16 mouse cellular contexts compared by ENCODE assay signal in genomic region chr3:55590291-55590690, GRCm38 (mm10).
DNase-seq lines count a peak whose midpoint lies in the region; ATAC-seq lines count a peak whose summit lies in the region.
"Had no signal": no experiment of that assay in that cellular context is flagged by ENCODE, and none has a peak within 500 bp of the region (broad histone marks: within the 10 kb centered on the region; RNA-seq: fewer than 3 reads in every experiment).

No protein-coding gene starts in this region.

- no peak for ATAC-seq in inflammation-experienced regulatory T-cells, adult 6 months
- ATAC-seq: lung, postnatal 0 days had no signal

- WGBS in heart, embryonic 10.5 days, result 70% methylated on average over 2 of the region's 2 CpGs
- 65% methylated on average over 2 of the region's 2 CpGs for WGBS in embryonic facial prominence, embryonic 10.5 days

- H3K4me1 ChIP-seq in heart, embryonic 10.5 days, result peaks cover 19% of the 10 kb centered on the region
- H3K4me1 ChIP-seq in embryonic facial prominence, embryonic 10.5 days, result peaks cover 57% of the 10 kb centered on the region
- H3K4me1 ChIP-seq: liver, embryonic 13.5 days had no signal

- no peaks in the 10 kb centered on the region for H3K27me3 ChIP-seq in heart, embryonic 10.5 days (ENCODE audit: insufficient read depth, poor library complexity, severe bottlenecking)
- no peaks in the 10 kb centered on the region for H3K27me3 ChIP-seq in embryonic facial prominence, embryonic 10.5 days (replicated peaks; ENCODE audit: low read depth, poor library complexity, severe bottlenecking)
- H3K27me3 ChIP-seq: liver, embryonic 13.5 days had no signal

- H3K9me3 ChIP-seq in heart, embryonic 10.5 days, result no peaks in the 10 kb centered on the region
- H3K9me3 ChIP-seq in embryonic facial prominence, embryonic 10.5 days, result no peaks in the 10 kb centered on the region
- H3K9me3 ChIP-seq: liver, embryonic 13.5 days had no signal

- peak; percentile 74 for DNase-seq in heart, adult 11 months
- no peak for DNase-seq in heart, embryonic 10.5 days (ENCODE audit: low spot score)
- peak; percentile 84 for DNase-seq in 3T3-L1 (ENCODE audit: low read depth, low spot score)
- peak; percentile 55 for DNase-seq in cerebellum, adult 11 months
- DNase-seq in embryonic facial prominence, embryonic 10.5 days (ENCODE audit: low spot score), result no peak
- DNase-seq in spleen, adult 12 weeks (ENCODE audit: low spot score), result no peak
- no peak for DNase-seq in lung, adult 18-20 months
- DNase-seq: adrenal gland, postnatal 14 days; embryo, embryonic 11 days; kidney, adult 18-20 months; kidney, postnatal 25 days; liver, embryonic 13.5 days; thymus, postnatal 14 days had no signal

- no peaks in the 10 kb centered on the region for H3K36me3 ChIP-seq in heart, embryonic 10.5 days
- H3K36me3 ChIP-seq in embryonic facial prominence, embryonic 10.5 days (replicated peaks), result no peaks in the 10 kb centered on the region
- H3K36me3 ChIP-seq: G1E; liver, embryonic 13.5 days had no signal

- H3K27ac ChIP-seq in heart, embryonic 10.5 days, result no peak overlapping the region
- peak overlapping the region; percentile 68 for H3K27ac ChIP-seq in embryonic facial prominence, embryonic 10.5 days (replicated peaks)
- H3K27ac ChIP-seq: liver, embryonic 13.5 days had no signal

- H3K4me3 ChIP-seq in heart, embryonic 10.5 days, result no peak overlapping the region
- H3K4me3 ChIP-seq in embryonic facial prominence, embryonic 10.5 days, result no peak overlapping the region
- H3K4me3 ChIP-seq: liver, embryonic 13.5 days had no signal

Comparison
In these comparisons a context has a peak if more than half of its experiments do, and no peak if none do; other contexts are left out.
1. DNase-seq: peak in heart, adult 11 months (single experiment), 3T3-L1 (single experiment) and cerebellum, adult 11 months (single experiment); none in heart, embryonic 10.5 days (single experiment), embryonic facial prominence, embryonic 10.5 days (single experiment), spleen, adult 12 weeks (single experiment) and lung, adult 18-20 months (0 of 2).